Mouse (Mus musculus): ENCODE measurements at regions not wholly inside any gene's neighbourhood (a gene's known extent, or its start where the extent isn't known, plus 50 kb on each side); places are given as distances from the start of the nearest gene placed in this dataset.

DNA sequence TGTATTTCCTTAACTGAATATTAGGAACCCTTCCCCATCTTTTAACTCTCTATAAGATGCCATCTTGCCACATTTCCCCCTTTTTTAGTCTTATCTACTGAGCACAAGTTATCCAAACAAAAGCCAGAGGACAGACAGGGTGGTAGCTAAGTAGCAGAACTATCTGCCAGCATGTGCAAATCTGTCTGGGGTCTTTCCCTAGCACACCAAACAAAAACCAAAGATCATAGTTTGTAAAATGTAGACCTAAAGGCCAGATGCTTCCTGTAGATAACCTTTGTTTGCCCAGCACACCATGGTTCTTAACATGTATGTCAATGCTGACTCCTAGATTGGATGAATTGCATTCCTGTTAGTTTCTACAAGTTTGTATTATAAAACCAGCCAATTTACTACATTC, 82.9 kb upstream of the Gria3 start:
- H3K36me3 ChIP-seq (replicated peaks; ENCODE audit: control insufficient read depth, insufficient read depth, low read depth): no peaks in the 10 kb centered on the region
- no peaks in the 10 kb centered on the region for H3K4me1 ChIP-seq (replicated peaks; ENCODE audit: control insufficient read depth in 2 of 2, insufficient read depth in 2 of 2, low read length in 1 of 2)
- no peak overlapping the region for H3K4me2 ChIP-seq (ENCODE audit: low read depth)
- no peak overlapping the region for H3K4me3 ChIP-seq (ENCODE audit: insufficient read depth in 1 of 2, low read depth in 2 of 2, low read length in 2 of 2)
- no peak for ATAC-seq (ENCODE audit: insufficient read depth)
- H3K9ac ChIP-seq (replicated peaks): no peak overlapping the region
- H3K9me3 ChIP-seq (ENCODE audit: control insufficient read depth, low read length): no peaks in the 10 kb centered on the region
- H3K27me3 ChIP-seq (ENCODE audit: control insufficient read depth, insufficient read depth, low read length): no peaks in the 10 kb centered on the region
- TF ChIP-seq EP300 (IDR thresholded peaks at IDR 0.05; ENCODE audit: low read depth): no peak
- no peak for TF ChIP-seq CTCF (IDR thresholded peaks at IDR 0.05; ENCODE audit: low read depth)
- H3K27ac ChIP-seq: no peak overlapping the region
- no peak for DNase-seq (ENCODE audit: low read depth in 3 of 3, low spot score in 3 of 3)

DNA sequence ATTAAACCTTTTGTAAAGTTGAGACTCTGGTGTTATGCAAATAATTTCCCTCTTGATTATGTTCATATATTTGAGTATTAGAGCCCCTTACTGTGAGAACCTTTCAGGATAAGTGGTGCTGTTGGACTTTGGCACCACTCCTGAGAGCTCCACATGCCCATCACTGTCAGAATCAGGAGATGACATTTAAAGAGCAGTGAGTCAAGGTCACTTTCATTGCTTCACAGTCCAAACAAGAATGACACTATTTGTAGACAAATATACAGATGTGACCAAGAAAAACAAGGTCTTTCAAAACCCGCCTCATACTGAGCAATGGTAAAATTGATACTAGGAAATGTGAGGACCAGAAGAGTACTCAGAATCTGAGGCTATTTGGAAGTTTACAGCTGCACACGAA, 80.8 kb upstream of the Gria3 start:
- no peak overlapping the region for H3K9ac ChIP-seq (replicated peaks)
- no peak for TF ChIP-seq CTCF (IDR thresholded peaks at IDR 0.05; ENCODE audit: low read depth)
- TF ChIP-seq EP300 (IDR thresholded peaks at IDR 0.05; ENCODE audit: low read depth): no peak
- no peak overlapping the region for H3K4me3 ChIP-seq (ENCODE audit: insufficient read depth in 1 of 2, low read depth in 2 of 2, low read length in 2 of 2)
- no peaks in the 10 kb centered on the region for H3K9me3 ChIP-seq (ENCODE audit: control insufficient read depth, low read length)
- DNase-seq (ENCODE audit: low read depth in 3 of 3, low spot score in 3 of 3) (no peak), ATAC-seq (ENCODE audit: insufficient read depth) (no peak)
- H3K4me2 ChIP-seq (ENCODE audit: low read depth): no peak overlapping the region
- no peak overlapping the region for H3K27ac ChIP-seq
- no peaks in the 10 kb centered on the region for H3K36me3 ChIP-seq (replicated peaks; ENCODE audit: control insufficient read depth, insufficient read depth, low read depth)
- H3K4me1 ChIP-seq (replicated peaks; ENCODE audit: control insufficient read depth in 2 of 2, insufficient read depth in 2 of 2, low read length in 1 of 2): no peaks in the 10 kb centered on the region
- WGBS (ENCODE audit: insufficient replicate concordance): 55% methylated on average over 2 of the region's 2 CpGs
- no peaks in the 10 kb centered on the region for H3K27me3 ChIP-seq (ENCODE audit: control insufficient read depth, insufficient read depth, low read length)

All from liver, embryonic 14.5 days (tissue).